21 mouse cellular contexts compared by ENCODE assay signal in genomic region chr19:7316822-7317221, GRCm38 (mm10). TPM values are rescaled to one million over a fixed set of nuclear protein-coding genes. Genes with fewer than 3 reads are reported as not detected.
DNase-seq lines count a peak whose midpoint lies in the region; ATAC-seq and TF ChIP-seq lines count a peak whose summit lies in the region.
"Had no signal": no experiment of that assay in that cellular context is flagged by ENCODE, and none has a peak within 500 bp of the region (broad histone marks: within the 10 kb centered on the region; RNA-seq: fewer than 3 reads in every experiment).

No protein-coding gene starts in this region.

- peaks cover 100% of the 10 kb centered on the region for H3K79me2 ChIP-seq in C2C12 (ENCODE audit: control insufficient read depth, insufficient read depth)

- H3ac ChIP-seq in C2C12 (ENCODE audit: control insufficient read depth, insufficient read length, low read depth) = no peak overlapping the region

- H3K27me3 ChIP-seq in C2C12 (ENCODE audit: control insufficient read depth, insufficient read depth, insufficient read length) = no peaks in the 10 kb centered on the region
- H3K27me3 ChIP-seq in embryonic facial prominence, embryonic 15.5 days = no peaks in the 10 kb centered on the region
- H3K27me3 ChIP-seq in cerebellum, adult 2 months (ENCODE audit: control insufficient read depth, insufficient read depth, low read length) = no peaks in the 10 kb centered on the region
- H3K27me3 ChIP-seq: embryonic facial prominence, embryonic 12.5 days; forebrain, embryonic 13.5 days; forebrain, embryonic 15.5 days had no signal

- H3K9me3 ChIP-seq in embryonic facial prominence, embryonic 15.5 days (replicated peaks) = no peaks in the 10 kb centered on the region
- H3K9me3 ChIP-seq: embryonic facial prominence, embryonic 12.5 days; forebrain, embryonic 13.5 days; forebrain, embryonic 15.5 days had no signal

- ATAC-seq in frontal cortex, adult (ENCODE audit: low TSS enrichment) = peak; percentile 60
- peak; percentile 34; the same call in 1 of the 2 replicates for ATAC-seq in embryonic facial prominence, embryonic 15.5 days (ENCODE audit: insufficient number of reproducible peaks, low FRiP score, low TSS enrichment, low read depth)
- no peak for ATAC-seq in CD4-positive, CD25-positive, alpha-beta regulatory T cell, adult 4 months
- ATAC-seq: forebrain, embryonic 13.5 days; forebrain, embryonic 15.5 days; forebrain, postnatal 0 days had no signal

- no peak for TF ChIP-seq CTCF in C2C12 (IDR thresholded peaks at IDR 0.05; ENCODE audit: control insufficient read depth, insufficient read depth, insufficient read length)
- TF ChIP-seq CTCF in cerebellum, adult 2 months (IDR thresholded peaks at IDR 0.05; ENCODE audit: borderline replicate concordance, insufficient read depth, low read depth, low read length) = no peak

- WGBS in embryonic facial prominence, embryonic 15.5 days = 65% methylated on average over 4 of the region's 4 CpGs
- 48% methylated on average over 4 of the region's 4 CpGs for WGBS in cerebellum, adult 2 months

- H3K27ac ChIP-seq in embryonic facial prominence, embryonic 15.5 days (replicated peaks) = no peak overlapping the region
- no peak overlapping the region for H3K27ac ChIP-seq in cerebellum, adult 2 months (ENCODE audit: insufficient read depth, low read length)
- H3K27ac ChIP-seq: embryonic facial prominence, embryonic 12.5 days; forebrain, embryonic 13.5 days had no signal

- H3K4me2 ChIP-seq in embryonic facial prominence, embryonic 15.5 days (replicated peaks) = no peak overlapping the region
- H3K4me2 ChIP-seq: embryonic facial prominence, embryonic 12.5 days; forebrain, embryonic 13.5 days; forebrain, embryonic 15.5 days had no signal

- no peak overlapping the region for H3K9ac ChIP-seq in embryonic facial prominence, embryonic 15.5 days
- H3K9ac ChIP-seq: embryonic facial prominence, embryonic 12.5 days; forebrain, embryonic 13.5 days; forebrain, embryonic 15.5 days; forebrain, postnatal 0 days had no signal

- no peak overlapping the region for H3K4me3 ChIP-seq in C2C12 (ENCODE audit: insufficient read depth, poor library complexity, severe bottlenecking)
- H3K4me3 ChIP-seq in embryonic facial prominence, embryonic 15.5 days (replicated peaks) = no peak overlapping the region
- no peak overlapping the region for H3K4me3 ChIP-seq in cerebellum, adult 2 months (replicated peaks; ENCODE audit: insufficient read depth, low read depth, low read length)
- H3K4me3 ChIP-seq: embryonic facial prominence, embryonic 12.5 days; forebrain, embryonic 13.5 days; forebrain, embryonic 15.5 days had no signal

- H3K79me3 ChIP-seq in C2C12 (ENCODE audit: low read depth) = peaks cover 88% of the 10 kb centered on the region

- no peaks in the 10 kb centered on the region for H3K36me3 ChIP-seq in C2C12 (ENCODE audit: control insufficient read depth, insufficient read depth)
- no peaks in the 10 kb centered on the region for H3K36me3 ChIP-seq in embryonic facial prominence, embryonic 15.5 days
- H3K36me3 ChIP-seq: embryonic facial prominence, embryonic 12.5 days; forebrain, embryonic 15.5 days had no signal

- no peak for DNase-seq in frontal cortex, adult 2 months (ENCODE audit: extremely low spot score in 1 of 2, low spot score in 1 of 2)
- peak; percentile 52 for DNase-seq in brain, adult 2 months (ENCODE audit: low read depth, low spot score)
- DNase-seq in left cerebral cortex, adult 9 months (ENCODE audit: low spot score in 2 of 2) = no peak
- DNase-seq in cerebellum, adult 2 months = no peak
- DNase-seq: adrenal gland, adult 2 months; adrenal gland, postnatal 10 days; adrenal gland, postnatal 25 days; cerebellum, adult 11-12 months; cerebellum, adult 8-10 months; cerebellum, adult 9-11 months; cerebellum, postnatal 14 days; cerebellum, postnatal 36 days; embryo, embryonic 11 days; forebrain, postnatal 0 days had no signal

- no peak for TF ChIP-seq POLR2A in cerebellum, adult 2 months (IDR thresholded peaks at IDR 0.05; ENCODE audit: borderline replicate concordance, insufficient read depth, low read length)

- peaks cover 10% of the 10 kb centered on the region for H3K4me1 ChIP-seq in embryonic facial prominence, embryonic 15.5 days
- peaks cover 9% of the 10 kb centered on the region for H3K4me1 ChIP-seq in cerebellum, adult 2 months (ENCODE audit: control insufficient read depth, insufficient read depth, low read length)

TF ChIP-seq in C2C12, 6 proteins besides CTCF, POLR2A, EP300 and RAD21:
- TF ChIP-seq CEBPB (IDR thresholded peaks at IDR 0.05; ENCODE audit: low read depth) (no peak), FOSL1 (IDR thresholded peaks at IDR 0.05; ENCODE audit: insufficient read depth, low read length, poor library complexity, severe bottlenecking) (no peak), MAX (IDR thresholded peaks at IDR 0.05) (no peak), MYOD1 (IDR thresholded peaks at IDR 0.05; ENCODE audit: control insufficient read depth, insufficient read length, low read depth) (peak; percentile 98), MYOG (IDR thresholded peaks at IDR 0.05; ENCODE audit: control insufficient read depth, extremely low read depth, insufficient read length) (no peak)

RNA-seq across cellular contexts. Expression of gene Mark2, which starts 24.8 kb away (rescaled TPM):
- 93.6 and 105 TPM in 2 replicates for polyA plus RNA-seq in frontal cortex, adult 2 months (2012; rRNA removed)
- polyA plus RNA-seq in C2C12 (2012; fragmentation: generic; extraction: Trizol) = 27.2 TPM
- 54.9 and 60.2 TPM in 2 replicates for polyA plus RNA-seq in embryonic facial prominence, embryonic 15.5 days (2015; fragmentation: Nextera tagmentation; extraction: Ambion mirVana)
- polyA plus RNA-seq in cerebellum, adult 2 months (2012; rRNA removed) = 75.3 and 76.2 TPM in 2 replicates
- 10 to 100 TPM; 53.0 to 75.8 TPM for polyA plus RNA-seq in CD4-positive, CD25-positive, alpha-beta regulatory T cell, adult 4 months (2017; shearing (Covaris generic))

RNA-seq across cellular contexts. Expression of gene Rcor2, which starts 49.7 kb away (rescaled TPM):
- polyA plus RNA-seq in frontal cortex, adult 2 months (2012; rRNA removed) = 20.2 and 24.6 TPM in 2 replicates
- 21.0 TPM for polyA plus RNA-seq in C2C12 (2012; fragmentation: generic; extraction: Trizol)
- 20.3 and 22.9 TPM in 2 replicates for polyA plus RNA-seq in embryonic facial prominence, embryonic 15.5 days (2015; fragmentation: Nextera tagmentation; extraction: Ambion mirVana)
- polyA plus RNA-seq in cerebellum, adult 2 months (2012; rRNA removed) = 8.7 and 9.2 TPM in 2 replicates
- under 1 TPM in 1 of 2 experiments, not detected in 1; 0.42 TPM for polyA plus RNA-seq in CD4-positive, CD25-positive, alpha-beta regulatory T cell, adult 4 months (2017; shearing (Covaris generic))
